Mouse (Mus musculus): ENCODE data around the gene Mitf. TPM values are rescaled to one million over a fixed set of nuclear protein-coding genes. Genes with fewer than 3 reads are reported as not detected.

Mitf gene
- total RNA-seq, 4 experiments from 2014 or later: 8.5 to 11.0 (median 9.9) TPM

DNA sequence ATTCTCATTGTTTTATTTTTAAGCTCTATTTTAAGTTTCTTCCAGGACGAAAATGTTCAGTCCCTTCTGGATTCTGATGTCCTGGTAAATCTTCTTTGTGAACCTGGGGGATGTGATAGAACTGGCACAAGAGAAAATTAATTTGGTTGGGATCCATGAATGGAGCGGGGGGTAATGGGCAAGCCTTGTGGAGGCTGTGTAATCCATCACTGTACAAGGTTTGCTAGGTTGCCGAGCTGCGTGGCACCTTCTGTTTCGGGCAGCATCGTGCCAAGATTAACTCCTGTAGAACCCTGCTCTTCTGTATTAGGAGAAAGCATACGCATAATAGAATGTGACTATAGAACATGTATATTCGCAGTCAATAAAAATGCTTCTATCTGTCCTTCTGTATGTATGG lies 76.1 kb downstream of the Mitf start:
- no peak for DNase-seq

DNA sequence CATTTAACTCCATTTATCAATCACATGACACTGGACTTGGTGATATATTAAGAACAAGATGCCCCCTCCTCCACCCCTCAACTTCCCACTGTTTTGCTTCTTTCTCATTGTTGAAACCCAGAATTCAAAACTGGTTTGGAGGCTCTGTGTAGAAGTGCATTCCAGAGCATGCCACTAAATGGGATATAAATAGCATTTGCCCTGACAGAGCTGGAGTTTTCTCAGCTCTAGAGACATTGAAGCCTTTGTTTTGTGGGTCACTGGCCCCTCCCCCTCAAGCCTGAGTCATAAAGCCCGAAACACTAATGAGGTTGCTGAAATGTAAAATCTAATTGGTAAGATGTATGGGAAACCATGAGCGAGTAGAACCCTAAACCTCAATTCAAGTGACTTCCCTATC lies 76.6 kb downstream of the Mitf start:
- no peak for DNase-seq

DNA sequence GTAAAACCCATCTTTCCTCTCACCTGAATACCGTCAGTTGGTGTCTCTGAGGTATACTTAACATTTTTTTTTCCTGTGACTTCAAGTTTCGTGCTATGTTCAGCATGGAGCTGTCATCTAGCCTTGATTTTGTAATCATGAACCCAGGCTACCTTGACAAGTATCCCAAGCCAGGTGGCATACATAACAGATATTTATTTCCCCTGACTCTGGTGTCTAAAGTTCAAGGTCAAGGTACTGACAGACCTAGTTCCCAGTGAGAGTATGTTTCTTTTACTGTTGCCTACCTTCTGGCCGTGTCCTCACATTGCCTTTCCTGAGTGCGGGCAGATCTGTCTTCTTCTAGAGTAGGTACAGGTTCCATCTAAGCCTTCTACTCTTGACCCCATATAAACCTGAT lies 78.1 kb downstream of the Mitf start:
- DNase-seq: no peak

DNA sequence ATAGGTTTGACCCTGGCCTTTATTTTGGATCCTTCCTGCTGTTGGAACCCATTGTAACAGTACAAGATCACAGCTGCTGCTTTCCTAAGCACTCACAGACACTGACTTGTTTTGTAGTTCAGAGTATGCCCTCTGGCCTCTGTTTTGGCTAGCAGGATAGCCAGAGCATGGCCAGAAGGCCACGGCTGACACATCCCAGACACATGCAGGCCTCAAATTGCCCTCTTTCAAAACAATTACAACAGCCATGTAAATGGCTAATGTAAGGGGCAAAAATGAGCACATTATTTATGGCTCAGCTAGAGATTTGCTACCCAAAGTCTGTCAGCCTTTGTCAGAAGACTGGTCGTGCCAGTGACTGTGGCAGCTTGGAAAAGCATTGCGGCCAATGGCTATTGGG lies 78.8 kb downstream of the Mitf start:
- peak; percentile 19 for DNase-seq

DNA sequence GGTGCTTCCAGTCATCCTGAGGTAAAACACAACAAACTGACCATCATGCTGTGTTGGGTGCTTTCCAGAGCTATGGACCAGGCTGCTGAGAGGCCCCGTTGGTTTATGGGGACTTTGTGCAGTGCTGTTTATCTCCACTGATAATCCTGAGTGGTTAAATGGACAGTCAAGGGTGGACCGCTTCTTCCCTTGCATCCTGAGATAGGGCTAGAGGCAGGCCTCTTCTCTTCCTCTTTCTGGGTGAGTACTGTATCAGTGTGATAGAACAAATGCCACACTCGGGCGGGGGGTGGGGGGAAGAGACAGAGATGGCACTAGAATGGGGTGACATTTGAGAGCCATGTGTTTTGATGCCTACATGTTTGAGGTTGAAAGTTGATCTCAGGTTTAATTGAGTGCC lies 81.0 kb downstream of the Mitf start:
- no peak for DNase-seq

DNA sequence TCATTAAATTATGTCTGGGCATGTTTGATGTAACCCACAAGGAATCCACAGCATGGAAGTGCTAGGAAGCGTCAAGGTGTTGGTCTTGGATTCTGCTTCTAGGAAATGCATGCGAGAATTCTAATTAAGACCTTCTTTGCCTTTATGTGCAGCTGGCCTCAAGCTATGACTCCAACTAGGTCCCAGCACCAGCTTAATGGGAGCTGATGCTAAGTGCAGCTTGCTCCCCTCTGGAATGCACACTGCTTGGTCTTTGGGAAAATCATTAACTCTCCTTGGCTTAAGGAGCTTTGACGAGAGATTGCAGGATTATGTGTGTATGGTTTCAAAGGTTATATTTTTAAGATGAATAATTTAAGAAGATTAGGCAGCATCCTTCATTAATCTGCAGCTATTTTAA lies 81.7 kb downstream of the Mitf start:
- no peak for DNase-seq

DNA sequence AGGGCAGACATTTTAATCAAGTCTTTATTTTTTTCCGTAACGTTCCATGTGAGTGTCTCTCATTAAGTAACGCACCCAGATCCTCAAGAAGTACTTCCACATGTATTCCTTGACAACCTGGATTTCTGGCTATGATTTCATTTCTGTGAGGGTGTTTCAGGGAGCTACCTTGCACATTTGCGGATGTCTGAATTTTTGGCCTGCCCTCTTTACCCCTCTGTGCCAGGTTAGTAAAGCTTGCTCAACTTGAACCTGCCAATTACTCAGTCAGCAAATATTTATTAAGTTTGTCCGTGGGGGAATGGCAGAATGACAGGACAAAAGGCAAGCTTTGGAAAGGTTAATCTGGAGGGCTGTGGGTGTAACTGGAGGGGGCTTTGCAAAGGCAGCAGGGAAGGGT lies 86.7 kb downstream of the Mitf start:
- DNase-seq: no peak

DNA sequence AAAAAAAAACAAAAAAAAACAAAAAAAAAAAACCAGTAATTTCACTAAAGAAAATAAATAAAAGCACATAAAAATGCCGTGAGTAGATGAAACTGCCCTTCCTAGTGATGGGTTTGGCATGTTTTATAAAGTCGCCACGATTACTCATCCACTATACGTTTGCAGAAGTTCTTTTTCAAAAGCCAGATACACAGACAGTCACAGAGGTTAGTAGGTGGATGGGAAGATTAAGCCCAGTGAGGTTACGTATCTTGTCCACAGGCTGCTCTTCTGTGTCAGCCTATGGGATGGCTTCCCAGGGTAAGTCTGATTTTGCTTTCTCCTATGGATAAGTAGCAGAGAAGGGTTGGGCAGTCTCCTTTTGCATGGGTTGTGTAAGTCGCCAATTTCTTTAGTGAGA lies 90.3 kb downstream of the Mitf start:
- DNase-seq: no peak

DNA sequence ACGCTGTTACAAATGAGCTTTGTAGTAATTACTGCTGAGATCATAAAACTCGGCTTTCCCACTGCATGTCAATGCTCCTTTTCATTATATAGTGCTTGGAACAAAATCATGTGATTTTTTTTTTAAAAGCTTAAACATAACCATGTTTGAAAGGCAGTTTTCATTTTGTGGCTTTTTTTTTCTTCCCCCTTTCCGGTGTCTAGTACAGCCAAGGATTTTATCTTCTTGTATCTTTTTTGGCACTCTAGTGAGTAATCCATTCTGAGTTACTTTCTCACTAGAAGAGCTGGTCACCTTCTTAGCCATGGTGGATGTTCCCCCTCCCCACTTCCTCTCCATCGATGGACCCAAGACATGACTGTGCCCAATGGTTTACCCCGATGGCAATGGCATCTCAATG lies 91.2 kb downstream of the Mitf start:
- no peak for DNase-seq

DNA sequence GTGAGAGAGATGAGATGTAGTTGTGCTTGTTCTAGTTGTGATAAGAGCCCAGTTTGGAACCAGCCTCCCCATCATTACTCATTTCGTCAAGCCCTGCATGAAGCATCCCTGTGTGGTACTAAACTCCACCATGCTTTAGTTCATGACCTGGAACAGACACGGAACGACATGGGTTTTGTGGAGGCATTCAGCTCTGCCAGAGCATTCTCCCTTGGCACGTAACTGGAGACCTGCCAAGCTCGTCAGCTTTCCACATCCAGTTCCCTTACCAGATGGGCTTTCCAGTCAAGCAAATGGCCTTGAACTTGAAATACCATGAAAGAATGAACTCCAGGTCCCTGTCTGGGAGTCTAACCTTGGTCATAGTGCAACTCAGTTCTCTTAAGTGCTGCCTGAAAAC lies 94.7 kb downstream of the Mitf start:
- DNase-seq: peak; percentile 54

DNA sequence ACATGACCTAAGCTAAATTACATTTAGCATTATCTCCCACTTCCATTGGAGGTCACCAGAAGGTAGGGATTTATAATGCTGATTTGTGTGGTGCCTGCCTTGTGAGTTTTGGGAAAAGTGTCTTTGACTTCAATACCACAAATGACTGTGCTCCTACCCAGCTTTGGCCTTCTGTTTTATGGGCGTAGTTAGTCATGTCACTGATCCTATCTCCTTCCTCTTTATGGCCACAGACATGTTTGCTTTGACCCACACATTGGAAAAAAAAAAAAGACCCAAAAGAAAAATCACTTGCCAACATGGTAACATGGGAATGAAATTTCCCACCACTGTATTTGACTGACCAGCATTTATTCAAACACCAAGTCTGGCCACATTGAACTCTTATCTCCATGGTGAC lies 95.4 kb downstream of the Mitf start:
- DNase-seq: no peak

DNA sequence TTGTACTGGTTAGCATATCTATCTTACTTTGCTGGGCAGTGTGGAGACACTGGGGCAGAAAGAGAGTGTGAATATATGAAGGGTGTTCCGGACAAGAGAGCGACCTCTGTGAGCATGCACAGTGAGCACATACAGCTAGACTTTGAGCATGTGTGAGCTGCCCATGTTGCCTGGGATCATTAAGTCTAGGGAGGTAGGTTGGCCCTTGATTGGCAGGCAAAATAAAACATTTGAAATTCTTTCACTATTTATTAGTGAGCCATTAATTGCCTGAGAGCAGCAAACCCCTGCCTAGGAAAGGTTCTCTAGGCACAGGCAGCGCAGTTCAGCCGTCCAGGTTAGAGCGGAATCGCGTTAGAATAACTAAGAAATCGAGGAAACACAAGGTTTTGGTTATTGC lies 107.9 kb downstream of the Mitf start:
- no peak for DNase-seq

DNA sequence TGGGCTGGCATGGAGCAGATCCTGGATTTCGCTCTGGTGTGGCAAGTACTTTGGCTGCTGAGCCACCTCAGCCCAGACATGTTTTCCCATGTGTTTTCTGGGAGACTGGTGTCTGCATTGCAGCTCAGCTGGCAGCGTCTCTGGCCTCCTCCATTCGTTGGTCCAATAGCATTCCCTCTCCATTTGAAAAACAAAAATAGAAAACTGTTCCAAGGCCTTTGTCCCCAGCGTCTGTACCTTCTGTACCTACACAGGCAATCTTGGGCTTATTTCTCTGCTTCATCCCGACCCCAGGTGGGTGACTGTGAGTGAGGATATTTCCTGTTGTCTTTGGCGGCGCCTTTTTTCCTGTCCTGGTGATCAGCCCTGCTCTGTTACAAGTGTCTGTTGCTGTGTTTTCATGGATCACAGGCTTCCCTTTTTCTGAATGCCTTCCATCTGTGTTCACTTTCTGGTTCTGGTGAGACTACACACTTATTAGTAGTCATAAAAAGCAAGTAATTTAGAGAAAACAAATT lies 109.6 kb downstream of the Mitf start:
- no peak for DNase-seq

DNA sequence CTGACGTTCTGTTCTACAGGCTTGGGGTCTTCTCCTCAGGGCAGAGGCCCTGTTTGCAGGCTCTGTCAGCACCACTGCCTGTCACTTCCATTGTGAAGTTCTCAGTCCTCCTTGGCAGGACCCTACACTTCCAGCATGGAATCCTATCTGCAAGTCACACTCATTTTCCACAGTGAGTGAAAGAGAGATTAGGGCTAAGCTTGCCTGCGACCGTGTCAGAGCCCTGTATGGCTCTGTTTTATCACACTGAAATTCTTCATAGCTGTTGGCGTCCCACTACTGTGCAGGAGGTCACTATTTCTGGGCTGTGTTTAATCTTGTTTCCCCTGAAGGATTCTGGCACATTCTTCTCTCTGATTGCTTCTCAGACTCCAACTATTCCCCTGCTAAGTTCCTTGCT lies 111.2 kb downstream of the Mitf start:
- no peak for DNase-seq

DNA sequence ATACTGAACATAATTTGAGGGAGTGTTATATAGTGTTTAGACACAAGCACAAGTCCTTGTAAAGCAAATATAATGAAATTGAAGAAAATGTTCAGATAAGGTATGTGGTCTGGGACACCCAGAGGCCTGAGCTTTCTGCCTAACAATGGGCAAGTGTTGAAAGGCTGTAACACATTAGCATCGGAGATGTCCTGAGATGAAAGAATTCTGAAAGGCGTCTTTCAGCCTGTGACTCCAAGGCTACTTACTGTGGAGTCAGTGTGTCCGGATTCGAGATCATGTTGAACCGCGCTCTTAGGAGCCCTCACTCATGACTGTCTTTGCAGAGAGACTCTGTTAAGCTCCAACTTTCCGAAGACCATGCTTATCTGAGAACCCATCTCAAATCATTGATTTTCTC lies 111.6 kb downstream of the Mitf start:
- no peak for DNase-seq

DNA sequence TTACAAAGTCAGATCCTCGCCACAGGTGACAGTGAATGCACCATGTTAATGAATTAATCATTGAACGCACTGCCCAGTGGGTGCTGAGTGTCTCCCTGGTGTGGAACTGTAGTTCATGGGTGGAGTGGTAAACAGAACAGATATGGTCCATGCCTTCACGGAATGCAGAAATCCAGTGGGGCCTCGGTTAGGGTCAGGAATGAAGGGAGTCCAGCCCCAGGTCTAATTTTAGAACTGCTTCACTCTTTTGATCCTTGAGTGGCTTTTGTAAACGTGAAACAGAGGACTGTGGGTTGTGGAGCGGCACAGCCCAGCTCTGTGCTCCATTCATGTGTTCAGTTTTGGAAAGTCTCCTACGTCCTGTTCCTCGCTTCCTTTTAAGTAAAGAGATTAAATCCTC lies 112.4 kb downstream of the Mitf start:
- no peak for DNase-seq

DNA sequence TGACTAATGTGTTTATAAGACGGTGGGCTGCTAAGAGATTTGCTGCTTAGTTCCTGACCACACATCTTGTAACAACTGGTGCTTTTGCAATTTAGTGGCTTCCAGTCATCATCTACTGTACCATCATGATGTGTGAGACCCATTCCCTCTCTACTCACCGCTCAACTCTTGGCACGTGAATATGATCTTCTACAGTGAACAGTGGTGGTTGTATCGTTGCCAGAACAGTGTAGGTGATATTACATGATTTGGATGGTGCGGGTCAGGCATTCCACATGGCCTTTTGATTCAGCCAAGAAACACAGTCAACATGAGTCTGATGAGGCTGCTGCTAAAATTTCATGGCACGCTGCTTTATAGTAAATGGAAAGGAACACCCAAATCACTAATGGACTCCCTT lies 114.7 kb downstream of the Mitf start:
- DNase-seq: no peak

DNA sequence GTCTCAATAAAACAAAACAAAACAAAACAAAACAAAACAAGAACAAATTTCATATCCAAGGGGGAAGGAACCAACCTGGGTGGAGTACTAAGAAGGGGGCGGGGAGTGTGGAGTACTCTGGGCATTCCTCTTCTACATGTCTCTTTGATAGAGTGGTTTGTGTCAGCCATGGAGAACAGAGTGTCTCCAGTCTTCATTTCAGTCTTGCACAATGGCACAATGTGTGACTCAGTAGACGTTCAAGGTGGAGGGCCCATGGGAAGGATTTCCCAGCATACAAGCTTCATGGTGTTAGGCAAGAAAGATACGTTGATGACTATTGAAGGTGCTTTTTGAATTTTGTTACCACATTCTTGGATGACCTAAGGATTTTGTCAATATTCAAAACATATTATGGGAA lies 117.4 kb downstream of the Mitf start:
- peak; percentile 37 for DNase-seq

DNA sequence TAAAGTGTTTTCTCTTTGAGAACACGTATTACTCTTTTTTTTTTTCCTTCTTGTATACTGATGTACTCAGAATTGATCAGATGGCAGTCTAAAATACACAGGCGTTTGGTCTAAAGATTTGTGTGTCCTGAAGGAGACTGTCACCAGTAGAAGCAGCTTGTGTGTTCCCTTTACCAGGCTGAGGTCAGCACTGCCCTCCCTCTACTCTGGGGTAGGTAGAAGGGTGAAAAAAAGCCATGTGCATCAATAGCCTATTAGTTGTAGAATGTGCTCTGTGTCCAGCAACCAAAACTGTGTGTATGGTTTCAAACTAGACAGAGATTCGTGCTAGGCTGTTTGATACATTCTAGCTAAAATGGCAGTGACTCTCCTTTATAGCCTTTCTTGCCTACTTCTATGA lies 122.2 kb downstream of the Mitf start:
- no peak for DNase-seq

DNA sequence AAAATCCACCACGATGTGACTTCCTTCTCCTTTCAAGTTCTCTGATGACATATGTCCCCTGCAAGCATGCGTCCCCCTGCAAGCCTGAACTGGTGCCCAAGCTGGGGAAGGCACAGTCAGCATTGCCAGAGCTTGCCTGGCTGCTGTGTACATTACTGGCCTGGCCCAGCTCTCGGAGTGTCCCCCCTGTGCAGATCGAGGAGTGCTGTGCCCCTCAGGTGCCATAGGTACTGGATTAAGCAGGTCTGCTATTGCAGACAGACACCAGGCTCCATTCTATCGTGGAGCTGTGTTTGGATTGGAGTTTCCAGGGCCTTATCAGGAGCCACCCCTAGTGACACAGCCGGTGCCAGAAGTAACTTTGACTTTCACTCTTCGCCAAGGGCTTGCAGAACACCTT lies 122.6 kb downstream of the Mitf start:
- no peak for DNase-seq

DNA sequence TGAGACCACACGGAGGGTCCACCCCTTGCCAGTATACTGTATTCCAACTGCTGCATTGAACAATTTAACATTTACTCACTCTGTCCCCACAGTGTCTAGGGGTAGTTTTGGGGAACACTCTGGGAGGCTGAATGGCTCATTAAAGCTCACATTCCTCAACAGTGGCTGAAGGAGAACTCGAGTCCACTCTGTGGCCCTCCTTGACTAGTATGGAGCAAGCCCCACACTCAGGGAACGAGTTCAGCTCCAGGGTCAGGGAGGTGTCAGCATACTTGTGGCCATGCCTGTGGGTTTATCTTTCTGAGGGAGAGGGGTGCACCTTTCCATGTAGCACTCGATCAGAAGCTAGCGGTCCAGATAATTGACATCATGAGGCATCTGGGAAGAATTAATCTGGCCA lies 130.3 kb downstream of the Mitf start:
- no peak for DNase-seq

DNA sequence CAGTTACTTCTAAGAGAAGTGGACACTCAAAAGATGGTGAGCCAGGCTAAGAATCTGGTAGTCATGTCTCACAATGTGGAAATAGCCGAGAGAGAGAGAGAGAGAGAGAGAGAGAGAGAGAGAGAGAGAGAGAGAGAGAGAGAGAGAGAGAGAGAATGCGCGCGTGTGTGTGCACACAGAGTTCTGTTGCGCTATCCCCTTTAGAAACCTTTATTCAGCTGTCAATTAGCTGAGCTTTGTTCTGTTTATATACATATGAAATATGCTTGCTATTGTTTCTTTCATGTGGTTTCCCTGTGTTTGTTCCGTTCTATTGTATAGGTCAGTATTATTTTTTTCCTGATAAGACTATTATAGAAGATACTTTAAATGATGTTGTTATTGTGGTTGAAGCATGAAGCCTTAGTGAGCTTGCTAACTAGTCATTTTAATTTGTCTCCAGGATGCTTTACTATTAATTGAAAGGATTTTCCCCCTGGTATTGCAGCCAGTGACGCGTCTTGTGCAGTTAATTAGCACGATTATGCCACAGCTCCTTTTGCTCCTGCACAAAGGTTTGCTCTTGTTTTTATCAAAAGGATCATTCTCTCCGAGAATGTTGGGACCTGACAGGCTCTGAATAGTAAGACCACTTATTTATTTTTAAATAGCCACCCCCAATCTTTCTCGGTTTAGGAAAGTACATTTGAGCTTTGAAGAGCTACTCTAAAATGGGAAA lies 131.2 kb downstream of the Mitf start:
- DNase-seq: no peak

DNA sequence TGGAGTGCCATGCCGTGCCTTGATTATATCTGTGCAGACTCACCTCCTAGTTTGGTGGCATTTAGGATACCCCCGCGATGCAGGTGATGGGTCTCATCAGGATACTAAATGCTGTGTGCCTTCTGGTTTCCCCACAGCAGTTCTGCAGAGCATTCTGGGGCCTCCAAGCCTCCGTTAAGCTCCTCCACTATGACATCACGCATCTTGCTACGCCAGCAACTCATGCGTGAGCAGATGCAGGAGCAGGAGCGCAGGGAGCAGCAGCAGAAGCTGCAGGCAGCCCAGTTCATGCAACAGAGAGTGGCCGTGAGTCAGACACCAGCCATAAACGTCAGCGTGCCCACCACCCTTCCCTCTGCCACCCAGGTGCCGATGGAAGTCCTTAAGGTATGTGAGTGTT lies 134.1 kb downstream of the Mitf start:
- DNase-seq: no peak

DNA sequence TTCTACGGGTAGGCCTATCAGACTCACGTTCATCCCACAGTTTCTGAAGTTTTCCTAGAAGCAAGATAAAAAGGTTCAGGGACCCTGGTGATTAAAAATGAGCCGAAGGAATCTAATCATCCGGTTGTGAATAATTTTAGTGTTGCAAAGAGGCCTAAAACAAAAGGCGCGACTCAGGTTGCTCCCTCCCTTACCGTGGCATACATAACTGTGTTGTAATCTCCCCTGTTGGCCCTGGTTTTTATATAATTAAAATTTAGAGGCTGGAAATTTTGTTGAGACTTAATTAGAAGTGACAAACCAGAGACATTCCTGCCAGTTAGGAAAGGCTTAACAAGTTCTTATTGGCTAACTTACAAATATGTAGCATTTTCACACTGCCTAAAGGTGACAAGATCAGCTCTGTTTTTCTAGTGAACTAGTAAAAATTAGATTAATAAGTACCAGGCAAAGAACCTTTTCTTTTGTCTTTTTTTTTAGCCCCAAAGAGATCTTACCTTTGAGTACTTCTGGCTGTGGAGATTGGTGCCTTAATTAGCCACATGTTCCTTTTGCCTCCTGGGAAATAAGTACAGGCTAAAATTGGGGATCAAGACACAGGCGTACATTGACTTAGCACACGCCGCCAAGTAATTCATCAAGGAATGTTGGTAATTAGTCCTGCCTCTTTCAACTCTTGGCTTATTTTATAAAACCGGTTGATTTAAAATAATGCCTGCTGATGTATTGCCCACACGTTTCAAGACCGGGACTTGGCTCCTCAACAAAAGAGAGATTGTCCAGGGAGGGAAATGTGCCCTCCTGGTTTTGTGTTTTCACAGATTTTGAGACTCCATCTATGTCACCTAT lies 143.4 kb downstream of the Mitf start:
- no peak for DNase-seq
